Comparison of ENCODE assay signal across 21 mouse cellular contexts in genomic region chr13:57659872-57660271, GRCm38 (mm10).
DNase-seq lines count a peak whose midpoint lies in the region; ATAC-seq lines count a peak whose summit lies in the region.
"Had no signal": no experiment of that assay in that cellular context is flagged by ENCODE, and none has a peak within 500 bp of the region (broad histone marks: within the 10 kb centered on the region; RNA-seq: fewer than 3 reads in every experiment).

No protein-coding gene starts in this region.

- WGBS in liver, embryonic 12.5 days (ENCODE audit: insufficient replicate concordance): 57% methylated on average over 3 of the region's 3 CpGs

- H3K9me3 ChIP-seq in liver, embryonic 12.5 days (replicated peaks): no peaks in the 10 kb centered on the region
- H3K9me3 ChIP-seq: embryonic facial prominence, embryonic 13.5 days; hindbrain, embryonic 13.5 days; midbrain, embryonic 15.5 days had no signal

- no peak overlapping the region for H3K4me3 ChIP-seq in liver, embryonic 12.5 days
- H3K4me3 ChIP-seq: embryonic facial prominence, embryonic 13.5 days; gastrocnemius, adult 2 months; hindbrain, embryonic 13.5 days; midbrain, embryonic 15.5 days; myocyte had no signal

- DNase-seq in gastrocnemius, postnatal 10 days: peak; percentile 9
- no peak for DNase-seq in gastrocnemius, adult 8-10 months (ENCODE audit: low spot score in 2 of 2)
- DNase-seq in testis, postnatal 10 days (ENCODE audit: low spot score): peak; percentile 53
- DNase-seq in testis, postnatal 14 days (ENCODE audit: low spot score): no peak
- DNase-seq in urinary bladder, postnatal 10 days (ENCODE audit: low spot score): no peak
- no peak for DNase-seq in kidney, adult 11 months
- DNase-seq: cerebellum, adult 11 months; cerebellum, postnatal 10 days; forebrain, postnatal 0 days; gastrocnemius, adult 2 months; heart, adult 18-20 months; kidney, postnatal 36 days; lung, postnatal 10 days; spleen, adult 18-20 months; thymus, adult 18-20 months; thymus, postnatal 4 days had no signal

- no peaks in the 10 kb centered on the region for H3K27me3 ChIP-seq in liver, embryonic 12.5 days (replicated peaks)
- H3K27me3 ChIP-seq: hindbrain, embryonic 13.5 days; midbrain, embryonic 15.5 days had no signal

- ATAC-seq in liver, embryonic 12.5 days: peak; percentile 57; the same call in 1 of the 2 replicates
- ATAC-seq: forebrain, postnatal 0 days; midbrain, embryonic 15.5 days had no signal

- H3K4me1 ChIP-seq in liver, embryonic 12.5 days: peaks cover 75% of the 10 kb centered on the region

- H3K36me3 ChIP-seq in liver, embryonic 12.5 days: no peaks in the 10 kb centered on the region
- H3K36me3 ChIP-seq: embryonic facial prominence, embryonic 13.5 days; hindbrain, embryonic 13.5 days; midbrain, embryonic 15.5 days had no signal

- peak overlapping the region; percentile 52 for H3K4me2 ChIP-seq in liver, embryonic 12.5 days
- H3K4me2 ChIP-seq: embryonic facial prominence, embryonic 13.5 days; hindbrain, embryonic 13.5 days; midbrain, embryonic 15.5 days had no signal

- H3K27ac ChIP-seq in liver, embryonic 12.5 days: peak overlapping the region; percentile 87
- H3K27ac ChIP-seq: embryonic facial prominence, embryonic 13.5 days; gastrocnemius, adult 2 months; hindbrain, embryonic 13.5 days; midbrain, embryonic 15.5 days had no signal

- peak overlapping the region; percentile 58 for H3K9ac ChIP-seq in liver, embryonic 12.5 days
- H3K9ac ChIP-seq: embryonic facial prominence, embryonic 13.5 days; forebrain, postnatal 0 days; hindbrain, embryonic 13.5 days; midbrain, embryonic 15.5 days had no signal

Comparison
In these comparisons a context has a peak if more than half of its experiments do, and no peak if none do; other contexts are left out.
1. DNase-seq: peak in gastrocnemius, postnatal 10 days (single experiment) and testis, postnatal 10 days (single experiment); none in gastrocnemius, adult 8-10 months (0 of 2), testis, postnatal 14 days (single experiment), urinary bladder, postnatal 10 days (single experiment) and kidney, adult 11 months (single experiment).